Mouse (Mus musculus): ENCODE results near the gene Rhox2c. TPM values are rescaled to one million over a fixed set of nuclear protein-coding genes. Genes with fewer than 3 reads are reported as not detected.

Rhox2c gene
- polyA plus RNA-seq (2014; fragmentation: Illumina TruSeq; extraction: RNeasy Lipid Tissue Mini Kit (QIAGEN cat#74804); ENCODE audit: low read depth, low replicate concordance): not detected

DNA sequence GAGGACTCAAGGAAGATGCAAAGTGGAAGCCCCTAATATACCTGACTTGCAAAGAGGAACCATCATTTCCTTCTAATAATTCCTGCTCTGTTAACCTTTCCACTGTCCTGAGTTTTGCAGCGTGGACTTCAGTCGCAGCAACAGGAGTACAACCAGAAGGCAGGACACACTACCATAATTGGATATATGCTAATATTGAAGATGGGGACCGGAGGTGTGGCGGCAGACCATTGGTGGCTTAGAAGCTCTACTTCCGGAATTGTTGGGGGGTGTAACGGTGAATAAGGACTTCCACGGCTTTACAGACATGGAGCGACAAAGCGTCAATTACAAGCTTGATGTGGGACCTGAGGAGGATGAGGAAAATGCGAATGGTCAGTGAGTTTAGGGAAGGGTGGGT, at the start of gene Rhox2c:
Rhox2c (plus strand) TSS at position 301 of the 400 bp plus-strand sequence.

DNA sequence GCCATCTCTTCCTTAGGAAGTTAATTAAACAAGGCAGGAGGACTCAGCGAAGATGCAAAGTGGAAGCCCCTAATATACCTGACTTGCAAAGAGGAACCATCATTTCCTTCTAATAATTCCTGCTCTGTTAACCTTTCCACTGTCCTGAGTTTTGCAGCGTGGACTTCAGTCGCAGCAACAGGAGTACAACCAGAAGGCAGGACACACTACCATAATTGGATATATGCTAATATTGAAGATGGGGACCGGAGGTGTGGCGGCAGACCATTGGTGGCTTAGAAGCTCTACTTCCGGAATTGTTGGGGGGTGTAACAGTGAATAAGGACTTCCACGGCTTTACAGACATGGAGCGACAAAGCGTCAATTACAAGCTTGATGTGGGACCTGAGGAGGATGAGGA, 41.7 kb upstream of the Rhox2c start, which contains the start of gene Rhox2b:
Rhox2b (plus strand) TSS at position 301 of the 400 bp plus-strand sequence.

DNA sequence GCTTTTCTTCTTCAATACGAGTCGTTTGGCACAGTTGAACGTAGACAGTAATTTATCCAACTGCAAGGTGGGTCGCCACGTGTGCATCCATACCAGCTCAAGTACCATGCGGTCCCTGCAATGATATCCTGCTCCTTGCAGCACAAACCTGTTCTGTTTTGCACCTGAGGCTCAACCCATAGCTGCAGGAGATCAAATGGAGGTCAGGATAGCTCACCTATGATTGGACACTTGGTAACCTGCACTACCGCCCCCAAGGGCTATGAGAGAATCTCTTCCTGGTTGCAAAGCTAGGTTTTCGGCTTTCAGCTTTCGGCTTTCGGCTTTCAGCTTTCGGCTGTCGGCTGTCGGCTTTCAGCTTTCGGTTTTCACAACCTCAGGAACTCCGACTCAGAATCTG, 21.3 kb upstream of the Rhox2c start, which contains the start of gene Rhox4b:
Rhox4b (plus strand) TSS at position 301 of the 400 bp plus-strand sequence.

DNA sequence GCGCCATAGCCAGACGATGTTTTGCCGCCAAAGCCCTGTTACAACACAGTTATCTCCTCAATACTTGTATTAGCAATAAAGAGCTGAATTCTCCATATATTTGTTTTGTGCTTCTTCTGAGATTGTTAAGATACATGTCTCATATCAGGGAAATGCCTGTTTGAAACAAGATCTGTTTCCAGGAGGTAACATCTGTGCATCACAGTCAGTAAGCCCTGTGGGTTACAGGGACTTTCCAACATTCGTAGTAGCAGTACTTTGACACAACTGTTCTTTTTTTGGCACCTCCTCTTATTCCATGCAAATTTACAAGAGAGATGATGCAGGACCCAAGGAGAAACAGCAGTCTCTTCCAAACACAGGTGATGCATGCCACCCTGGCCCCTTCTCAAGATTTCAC, 4.8 kb downstream of the Rhox2c start, which contains the start of gene Rhox3c:
Rhox3c (plus strand) TSS at position 301 of the 400 bp plus-strand sequence.

DNA sequence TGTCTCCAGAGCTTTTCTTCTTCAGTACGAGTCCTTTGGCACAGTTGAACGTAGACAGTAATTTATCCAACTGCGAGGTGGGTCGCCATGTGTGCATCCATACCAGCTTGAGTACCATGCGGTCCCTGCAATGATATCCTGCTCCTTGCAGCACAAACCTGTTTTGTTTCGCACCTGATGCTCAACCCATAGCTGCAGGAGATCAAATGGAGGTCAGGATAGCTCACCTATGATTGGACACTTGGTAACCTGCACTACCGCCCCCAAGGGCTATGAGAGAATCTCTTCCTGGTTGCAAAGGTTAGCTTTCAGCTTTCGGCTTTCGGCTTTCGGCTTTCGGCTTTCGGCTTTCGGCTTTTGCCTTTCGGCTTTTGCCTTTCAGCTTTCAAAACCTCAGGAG, 26.6 kb downstream of the Rhox2c start, which contains the start of gene Rhox4c:
Rhox4c (plus strand) TSS at position 301 of the 400 bp plus-strand sequence.

DNA sequence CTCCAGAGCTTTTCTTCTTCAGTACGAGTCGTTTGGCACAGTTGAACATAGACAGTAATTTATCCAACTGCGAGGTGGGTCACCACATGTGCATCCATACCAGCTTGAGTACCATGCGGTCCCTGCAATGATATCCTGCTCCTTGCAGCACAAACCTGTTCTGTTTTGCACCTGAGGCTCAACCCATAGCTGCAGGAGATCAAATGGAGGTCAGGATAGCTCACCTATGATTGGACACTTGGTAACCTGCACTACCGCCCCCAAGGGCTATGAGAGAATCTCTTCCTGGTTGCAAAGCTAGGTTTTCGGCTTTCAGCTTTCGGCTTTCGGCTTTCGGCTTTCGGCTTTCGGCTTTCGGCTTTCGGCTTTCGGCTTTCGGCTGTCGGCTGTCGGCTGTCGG, 60.6 kb downstream of the Rhox2c start, which contains the start of gene Rhox4d:
Rhox4d (plus strand) TSS at position 301 of the 400 bp plus-strand sequence.

Other genes with a start within 250 kb of the Rhox2c start
- gene Gm9, start 242.6 kb upstream of the Rhox2c start, polyA plus RNA-seq (2014; fragmentation: Illumina TruSeq; extraction: RNeasy Lipid Tissue Mini Kit (QIAGEN cat#74804); ENCODE audit: low read depth, low replicate concordance): not detected
- not detected for gene Rhox1, start 231.4 kb upstream of the Rhox2c start, polyA plus RNA-seq (2014; fragmentation: Illumina TruSeq; extraction: RNeasy Lipid Tissue Mini Kit (QIAGEN cat#74804); ENCODE audit: low read depth, low replicate concordance)
- not detected for gene Rhox2a, start 208.7 kb upstream of the Rhox2c start, polyA plus RNA-seq (2014; fragmentation: Illumina TruSeq; extraction: RNeasy Lipid Tissue Mini Kit (QIAGEN cat#74804); ENCODE audit: low read depth, low replicate concordance)
- gene Rhox3a, start 203.8 kb upstream of the Rhox2c start, polyA plus RNA-seq (2014; fragmentation: Illumina TruSeq; extraction: RNeasy Lipid Tissue Mini Kit (QIAGEN cat#74804); ENCODE audit: low read depth, low replicate concordance): not detected
- gene Rhox4a, start 188.3 kb upstream of the Rhox2c start, polyA plus RNA-seq (2014; fragmentation: Illumina TruSeq; extraction: RNeasy Lipid Tissue Mini Kit (QIAGEN cat#74804); ENCODE audit: low read depth, low replicate concordance): not detected
- gene Rhox3a2, start 73.7 kb upstream of the Rhox2c start, polyA plus RNA-seq (2014; fragmentation: Illumina TruSeq; extraction: RNeasy Lipid Tissue Mini Kit (QIAGEN cat#74804); ENCODE audit: low read depth, low replicate concordance): not detected
- not detected for gene Rhox4a2, start 62.8 kb upstream of the Rhox2c start, polyA plus RNA-seq (2014; fragmentation: Illumina TruSeq; extraction: RNeasy Lipid Tissue Mini Kit (QIAGEN cat#74804); ENCODE audit: low read depth, low replicate concordance)
- gene Rhox2b, start 41.6 kb upstream of the Rhox2c start, polyA plus RNA-seq (2014; fragmentation: Illumina TruSeq; extraction: RNeasy Lipid Tissue Mini Kit (QIAGEN cat#74804); ENCODE audit: low read depth, low replicate concordance): not detected
- not detected for gene Rhox4b, start 21.2 kb upstream of the Rhox2c start, polyA plus RNA-seq (2014; fragmentation: Illumina TruSeq; extraction: RNeasy Lipid Tissue Mini Kit (QIAGEN cat#74804); ENCODE audit: low read depth, low replicate concordance)
- gene Rhox3c, start 4.9 kb downstream of the Rhox2c start, polyA plus RNA-seq (2014; fragmentation: Illumina TruSeq; extraction: RNeasy Lipid Tissue Mini Kit (QIAGEN cat#74804); ENCODE audit: low read depth, low replicate concordance): not detected
- not detected for gene Rhox4c, start 26.7 kb downstream of the Rhox2c start, polyA plus RNA-seq (2014; fragmentation: Illumina TruSeq; extraction: RNeasy Lipid Tissue Mini Kit (QIAGEN cat#74804); ENCODE audit: low read depth, low replicate concordance)
- gene Rhox2d, start 39.7 kb downstream of the Rhox2c start, polyA plus RNA-seq (2014; fragmentation: Illumina TruSeq; extraction: RNeasy Lipid Tissue Mini Kit (QIAGEN cat#74804); ENCODE audit: low read depth, low replicate concordance): not detected
- gene Rhox4d, start 60.7 kb downstream of the Rhox2c start, polyA plus RNA-seq (2014; fragmentation: Illumina TruSeq; extraction: RNeasy Lipid Tissue Mini Kit (QIAGEN cat#74804); ENCODE audit: low read depth, low replicate concordance): not detected
- not detected for gene Rhox2e, start 76.8 kb downstream of the Rhox2c start, polyA plus RNA-seq (2014; fragmentation: Illumina TruSeq; extraction: RNeasy Lipid Tissue Mini Kit (QIAGEN cat#74804); ENCODE audit: low read depth, low replicate concordance)
- not detected for gene Rhox3e, start 88.3 kb downstream of the Rhox2c start, polyA plus RNA-seq (2014; fragmentation: Illumina TruSeq; extraction: RNeasy Lipid Tissue Mini Kit (QIAGEN cat#74804); ENCODE audit: low read depth, low replicate concordance)
- not detected for gene Rhox4e, start 103.7 kb downstream of the Rhox2c start, polyA plus RNA-seq (2014; fragmentation: Illumina TruSeq; extraction: RNeasy Lipid Tissue Mini Kit (QIAGEN cat#74804); ENCODE audit: low read depth, low replicate concordance)
- gene Rhox2f, start 117.7 kb downstream of the Rhox2c start, polyA plus RNA-seq (2014; fragmentation: Illumina TruSeq; extraction: RNeasy Lipid Tissue Mini Kit (QIAGEN cat#74804); ENCODE audit: low read depth, low replicate concordance): not detected
- gene Rhox3f, start 127.3 kb downstream of the Rhox2c start, polyA plus RNA-seq (2014; fragmentation: Illumina TruSeq; extraction: RNeasy Lipid Tissue Mini Kit (QIAGEN cat#74804); ENCODE audit: low read depth, low replicate concordance): not detected
- gene Rhox4f, start 154.0 kb downstream of the Rhox2c start, polyA plus RNA-seq (2014; fragmentation: Illumina TruSeq; extraction: RNeasy Lipid Tissue Mini Kit (QIAGEN cat#74804); ENCODE audit: low read depth, low replicate concordance): not detected
- not detected for gene Rhox3g, start 174.9 kb downstream of the Rhox2c start, polyA plus RNA-seq (2014; fragmentation: Illumina TruSeq; extraction: RNeasy Lipid Tissue Mini Kit (QIAGEN cat#74804); ENCODE audit: low read depth, low replicate concordance)
- not detected for gene Rhox2g, start 189.8 kb downstream of the Rhox2c start, polyA plus RNA-seq (2014; fragmentation: Illumina TruSeq; extraction: RNeasy Lipid Tissue Mini Kit (QIAGEN cat#74804); ENCODE audit: low read depth, low replicate concordance)
- not detected for gene Rhox4g, start 197.6 kb downstream of the Rhox2c start, polyA plus RNA-seq (2014; fragmentation: Illumina TruSeq; extraction: RNeasy Lipid Tissue Mini Kit (QIAGEN cat#74804); ENCODE audit: low read depth, low replicate concordance)
- gene Rhox3h, start 215.1 kb downstream of the Rhox2c start, polyA plus RNA-seq (2014; fragmentation: Illumina TruSeq; extraction: RNeasy Lipid Tissue Mini Kit (QIAGEN cat#74804); ENCODE audit: low read depth, low replicate concordance): not detected
- gene Rhox2h, start 219.6 kb downstream of the Rhox2c start, polyA plus RNA-seq (2014; fragmentation: Illumina TruSeq; extraction: RNeasy Lipid Tissue Mini Kit (QIAGEN cat#74804); ENCODE audit: low read depth, low replicate concordance): not detected